Mouse (Mus musculus): ENCODE data around the gene Map3k12.
A peak's percentile ranks its signal among the peaks of the same experiment; 100 is the strongest.

Gene Map3k12

GRCm38 (mm10) chr15:102516728-102517404, at the start of gene Map3k12:
Gene Map3k12, minus strand, starts transcription at chr15:102517064.
- peak; percentile 52 for DNase-seq (ENCODE audit: low spot score)

- DNase-seq (ENCODE audit: low spot score): no peak
Measured at GRCm38 (mm10) chr15:102563681-102564080, 46.8 kb upstream of the Map3k12 start.

- no peak for DNase-seq (ENCODE audit: low spot score)
Measured at GRCm38 (mm10) chr15:102563061-102563460, 46.2 kb upstream of the Map3k12 start.

GRCm38 (mm10) chr15:102562491-102562890, 45.6 kb upstream of the Map3k12 start:
- no peak for DNase-seq (ENCODE audit: low spot score)

- no peak for DNase-seq (ENCODE audit: low spot score)
Measured at GRCm38 (mm10) chr15:102557580-102557979, 40.7 kb upstream of the Map3k12 start.

GRCm38 (mm10) chr15:102555581-102555980, 38.7 kb upstream of the Map3k12 start:
- no peak for DNase-seq (ENCODE audit: low spot score)

- no peak for DNase-seq (ENCODE audit: low spot score)
Measured at GRCm38 (mm10) chr15:102552599-102552998, 35.7 kb upstream of the Map3k12 start.

- DNase-seq (ENCODE audit: low spot score): no peak
Measured at GRCm38 (mm10) chr15:102547478-102547877, 30.6 kb upstream of the Map3k12 start.

- DNase-seq (ENCODE audit: low spot score): no peak
Measured at GRCm38 (mm10) chr15:102546677-102547427, 30.0 kb upstream of the Map3k12 start.

GRCm38 (mm10) chr15:102546246-102546645, 29.4 kb upstream of the Map3k12 start:
- DNase-seq (ENCODE audit: low spot score): no peak

- no peak for DNase-seq (ENCODE audit: low spot score)
Measured at GRCm38 (mm10) chr15:102544801-102545200, 27.9 kb upstream of the Map3k12 start.

GRCm38 (mm10) chr15:102533926-102534325, 17.1 kb upstream of the Map3k12 start:
- no peak for DNase-seq (ENCODE audit: low spot score)

- no peak for DNase-seq (ENCODE audit: low spot score)
Measured at GRCm38 (mm10) chr15:102532106-102532900, 15.4 kb upstream of the Map3k12 start.

GRCm38 (mm10) chr15:102531586-102531985, 14.7 kb upstream of the Map3k12 start:
- DNase-seq (ENCODE audit: low spot score): no peak

GRCm38 (mm10) chr15:102530566-102530965, 13.7 kb upstream of the Map3k12 start:
- no peak for DNase-seq (ENCODE audit: low spot score)

GRCm38 (mm10) chr15:102528396-102528795, 11.5 kb upstream of the Map3k12 start:
- DNase-seq (ENCODE audit: low spot score): no peak

- DNase-seq (ENCODE audit: low spot score): peak; percentile 15
Measured at GRCm38 (mm10) chr15:102527936-102528335, 11.1 kb upstream of the Map3k12 start.

GRCm38 (mm10) chr15:102526111-102527002, 9.5 kb upstream of the Map3k12 start:
- DNase-seq (ENCODE audit: low spot score): peak; percentile 54

GRCm38 (mm10) chr15:102524892-102525485, 8.1 kb upstream of the Map3k12 start, which contains the start of gene Npff:
Gene Npff, minus strand, starts transcription at chr15:102524942.
- DNase-seq (ENCODE audit: low spot score): peak; percentile 73

- no peak for DNase-seq (ENCODE audit: low spot score)
Measured at GRCm38 (mm10) chr15:102521480-102521879, 4.6 kb upstream of the Map3k12 start.

GRCm38 (mm10) chr15:102520416-102520815, 3.6 kb upstream of the Map3k12 start:
- no peak for DNase-seq (ENCODE audit: low spot score)

Measured in T-cell, adult 2 months (primary cell).